Comparison of ENCODE assay signal across 9 mouse cellular contexts in the genomic region with DNA sequence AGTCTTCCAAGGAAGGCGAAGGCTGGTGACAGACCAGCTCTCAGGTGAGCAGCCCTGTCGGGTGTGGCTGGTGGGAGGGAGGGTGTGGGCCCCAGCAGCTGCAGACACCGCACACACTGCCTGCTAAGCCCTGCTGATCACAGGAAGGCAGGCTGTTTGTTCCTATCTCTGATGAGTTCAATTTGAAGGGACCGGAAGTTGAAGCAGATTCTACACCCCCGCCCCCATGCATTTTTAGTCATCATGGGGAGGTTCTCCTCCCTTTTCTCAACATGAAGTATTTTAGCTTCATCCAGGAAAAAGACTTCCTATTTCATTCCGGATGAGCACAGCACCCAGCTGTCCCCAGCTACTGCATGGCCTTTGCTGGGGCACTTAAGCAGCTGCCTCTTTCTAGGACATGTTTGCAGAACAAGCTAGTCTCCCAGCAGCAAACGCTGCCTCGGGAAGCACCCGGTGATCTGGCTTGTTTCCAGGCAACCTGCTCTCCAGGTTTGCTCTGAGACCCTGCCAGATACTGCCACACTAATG. TPM values are rescaled to one million over a fixed set of nuclear protein-coding genes. Genes with fewer than 3 reads are reported as not detected.
A peak's percentile ranks its signal among the peaks of the same experiment; 100 is the strongest.
DNase-seq lines count a peak whose midpoint lies in the region; TF ChIP-seq lines count a peak whose summit lies in the region.
"Had no signal": no experiment of that assay in that cellular context is flagged by ENCODE, and none has a peak within 500 bp of the region (broad histone marks: within the 10 kb centered on the region; RNA-seq: fewer than 3 reads in every experiment).

No protein-coding gene starts in this region.

- intact Hi-C loops in gastrocnemius, adult 2 months (cut with DNase I): no loop called here

- TF ChIP-seq CTCF in gastrocnemius, adult 2 months (IDR thresholded peaks at IDR 0.05): no peak

- DNase-seq in layer of hippocampus, adult 11-12 months (ENCODE audit: low spot score): peak; percentile 40
- DNase-seq in layer of hippocampus, adult 9-10 months (ENCODE audit: low spot score): no peak
- DNase-seq in brain, adult 2 months (ENCODE audit: low read depth, low spot score): peak; percentile 75
- peak; percentile 70 for DNase-seq in induced T-regulatory cell, adult 2 months (ENCODE audit: low read depth)
- DNase-seq in naive thymus-derived CD4-positive, alpha-beta T cell, adult 2 months (ENCODE audit: low read depth): peak; percentile 49
- DNase-seq in ovary, postnatal 10 days (ENCODE audit: low spot score): no peak
- DNase-seq in gastrocnemius, postnatal 25 days: no peak
- DNase-seq in gastrocnemius, adult 2 months: no peak

- H3K27ac ChIP-seq in gastrocnemius, adult 2 months: no peak overlapping the region
- H3K27ac ChIP-seq: neural tube, embryonic 13.5 days had no signal

- no peak overlapping the region for H3K4me3 ChIP-seq in gastrocnemius, adult 2 months
- H3K4me3 ChIP-seq: neural tube, embryonic 13.5 days had no signal

RNA-seq across cellular contexts. Expression of gene Nme9, which starts 28.0 kb away (rescaled TPM):
- total RNA-seq in gastrocnemius, postnatal 25 days (2021): not detected
- total RNA-seq in gastrocnemius, adult 2 months (2021): not detected

RNA-seq across cellular contexts. Expression of gene Mras, which starts 42.1 kb away (rescaled TPM):
- 1 to 10 TPM; 4.1 to 6.8 TPM for total RNA-seq in gastrocnemius, postnatal 25 days (2021)
- 1 to 10 TPM; 5.0 to 5.7 TPM for total RNA-seq in gastrocnemius, adult 2 months (2021)

Comparison
In these comparisons a context has a peak if more than half of its experiments do, and no peak if none do; other contexts are left out.
1. DNase-seq: peak in layer of hippocampus, adult 11-12 months (single experiment), brain, adult 2 months (single experiment), induced T-regulatory cell, adult 2 months (single experiment) and naive thymus-derived CD4-positive, alpha-beta T cell, adult 2 months (single experiment); none in layer of hippocampus, adult 9-10 months (single experiment), ovary, postnatal 10 days (single experiment), gastrocnemius, postnatal 25 days (single experiment) and gastrocnemius, adult 2 months (single experiment).